Mouse (Mus musculus) small intestine, adult 2 months (tissue): ENCODE results near the gene Plekha8. TPM values are rescaled to one million over a fixed set of nuclear protein-coding genes. Genes with fewer than 3 reads are reported as not detected.
A peak's percentile ranks its signal among the peaks of the same experiment; 100 is the strongest.

Source experiments
- H3K27ac ChIP-seq: fragments of 200-500 bp; 2 replicates; pipeline ENCODE4 v1.5.1; 2012; ENCODE audit warnings: low read depth, low read length, control low read depth, inconsistent platforms; ENCODE audit not compliant: insufficient read depth
- H3K27me3 ChIP-seq: fragments of 200-500 bp; 2 replicates; pipeline ENCODE4 v1.6.1; 2012; ENCODE audit warnings: mild to moderate bottlenecking, moderate library complexity, low read length, inconsistent platforms; ENCODE audit not compliant: control insufficient read depth, insufficient read depth
- H3K36me3 ChIP-seq: fragments of 200-500 bp; 2 replicates; pipeline ENCODE4 v1.6.1; 2012; ENCODE audit warnings: mild to moderate bottlenecking, low read length, control low read depth, inconsistent platforms; ENCODE audit not compliant: control insufficient read depth, insufficient read depth
- H3K4me1 ChIP-seq: fragments of 200-500 bp; 2 replicates; pipeline ENCODE4 v1.6.1; 2012; ENCODE audit warnings: low read length, inconsistent platforms, mixed read lengths; ENCODE audit not compliant: control insufficient read depth, insufficient read depth, insufficient read length
- H3K4me3 ChIP-seq: fragments of 200-500 bp; 2 replicates; pipeline ENCODE4 v1.5.1; 2012; ENCODE audit warnings: low read depth, mild to moderate bottlenecking, control low read depth, inconsistent platforms, low read length, moderate library complexity
- CTCF ChIP-seq: fragments of 200-500 bp; IDR thresholded peaks from 2 replicates; pipeline ENCODE4 v1.5.1; 2012; ENCODE audit warnings: low read depth, mild to moderate bottlenecking, control low read depth, inconsistent platforms, low read length, moderate library complexity, mixed read lengths; ENCODE audit not compliant: insufficient replicate concordance, insufficient read length; ENCODE audit errors: extremely low read depth
- POLR2A ChIP-seq: fragments of 200-500 bp; IDR thresholded peaks from 2 replicates; pipeline ENCODE4 v1.6.1; 2012; ENCODE audit warnings: low read depth, mild to moderate bottlenecking, control low read depth, inconsistent platforms, low read length, moderate library complexity
- WGBS: fragments of 180-500 bp; shearing (Covaris S2); methylation state at CpG from one replicate; pipeline ENCODE4 v1.1.7; 2018; 5-methylcytosine and 5-hydroxymethylcytosine counted together
- polyA plus RNA-seq: library from polyadenylated mRNA; depleted of rRNA; stranded (reverse); fragments of >200 nt; gene quantifications from 2 replicates; pipeline ENCODE4 v1.2.3, GENCODE M21; 2012

The Plekha8 gene
- polyA plus RNA-seq, 1 experiment: 5.1 TPM

DNA sequence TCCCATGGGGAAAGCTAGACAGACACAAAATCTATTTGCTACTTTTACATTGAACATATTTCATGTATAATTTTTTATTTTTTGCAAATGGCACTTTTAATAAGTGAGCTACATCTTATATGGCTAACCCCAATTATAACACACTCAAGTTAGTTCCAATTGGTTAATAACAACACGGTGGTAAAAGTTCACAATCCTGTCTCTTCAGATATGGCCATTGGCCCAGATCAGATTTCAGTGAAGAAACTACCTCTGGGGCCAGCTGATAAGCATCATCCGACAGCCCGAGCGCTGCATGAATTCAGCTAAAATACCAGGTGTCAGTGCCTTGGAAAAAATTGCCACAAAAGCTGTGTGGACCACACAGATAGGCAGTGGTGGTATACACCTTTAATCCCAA lies 7.2 kb upstream of the Plekha8 start:
- TF ChIP-seq CTCF (no peak), POLR2A (no peak)
- H3K27me3 ChIP-seq: no peaks in the 10 kb centered on the region
- no peak overlapping the region for H3K4me3 ChIP-seq
- H3K27ac ChIP-seq: no peak overlapping the region
- H3K36me3 ChIP-seq: no peaks in the 10 kb centered on the region
- H3K4me1 ChIP-seq: no peaks in the 10 kb centered on the region
- 78% methylated on average over 4 of the region's 4 CpGs for WGBS

DNA sequence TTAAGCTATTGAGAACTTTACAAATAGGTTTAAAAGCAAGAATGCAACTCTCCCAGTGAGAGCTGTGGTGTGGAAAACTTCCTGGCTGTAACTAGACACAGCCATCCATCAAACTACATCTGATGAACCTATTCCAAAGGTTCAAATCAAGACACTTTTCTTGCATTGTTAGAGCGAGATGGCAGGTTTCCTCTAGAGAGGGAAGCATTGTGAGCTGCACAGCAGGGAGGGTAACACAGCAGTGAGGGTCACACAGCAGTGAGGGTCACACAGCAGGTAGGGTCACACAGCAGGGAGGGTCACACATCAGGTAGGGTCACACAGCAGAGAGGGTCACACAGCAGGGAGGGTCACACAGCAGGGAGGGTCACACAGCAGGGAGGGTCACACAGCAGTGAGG lies 6.7 kb upstream of the Plekha8 start:
- 67% methylated on average over 1 of the region's 1 CpGs for WGBS
- no peaks in the 10 kb centered on the region for H3K4me1 ChIP-seq
- TF ChIP-seq CTCF (no peak), POLR2A (no peak)

GRCm38 (mm10) chr6:54590691-54591090 lies 4.2 kb upstream of the Plekha8 start:
- no peaks in the 10 kb centered on the region for H3K36me3 ChIP-seq
- H3K4me1 ChIP-seq: no peaks in the 10 kb centered on the region
- no peak for TF ChIP-seq POLR2A
- no peak for TF ChIP-seq CTCF
- H3K27me3 ChIP-seq: no peaks in the 10 kb centered on the region
- no peak overlapping the region for H3K4me3 ChIP-seq
- 95% methylated on average over 2 of the region's 2 CpGs for WGBS
- H3K27ac ChIP-seq: no peak overlapping the region

More for the DNA sequence above, 6.7 kb upstream of the Plekha8 start:
- no peak overlapping the region for H3K27ac ChIP-seq
- no peaks in the 10 kb centered on the region for H3K36me3 ChIP-seq
- H3K4me3 ChIP-seq: no peak overlapping the region
- no peaks in the 10 kb centered on the region for H3K27me3 ChIP-seq

GRCm38 (mm10) chr6:54591778-54592177 lies 3.1 kb upstream of the Plekha8 start:
- Histone ChIP-seq H3K4me1 (peaks cover 3% of the 10 kb centered on the region; the same call in 1 of the 2 replicates), H3K27me3 (no peaks in the 10 kb centered on the region), H3K36me3 (no peaks in the 10 kb centered on the region), H3K4me3 (no peak overlapping the region), H3K27ac (no peak overlapping the region)
- TF ChIP-seq POLR2A: no peak
- no peak for TF ChIP-seq CTCF
- WGBS: 59% methylated on average over 6 of the region's 6 CpGs

- 1% methylated on average over 20 of the region's 20 CpGs for WGBS
- Histone ChIP-seq H3K4me1 (peaks cover 7% of the 10 kb centered on the region; the same call in 1 of the 2 replicates), H3K27ac (peak overlapping the region; percentile 49; the same call in 1 of the 2 replicates), H3K27me3 (no peaks in the 10 kb centered on the region), H3K4me3 (peak overlapping the region; percentile 97), H3K36me3 (no peaks in the 10 kb centered on the region)
- TF ChIP-seq POLR2A: 0 out of 2 replicates have a peak, but pooled peaks have one; percentile 13
- no peak for TF ChIP-seq CTCF
Observed at GRCm38 (mm10) chr6:54592938-54593535, 1.9 kb upstream of the Plekha8 start.

DNA sequence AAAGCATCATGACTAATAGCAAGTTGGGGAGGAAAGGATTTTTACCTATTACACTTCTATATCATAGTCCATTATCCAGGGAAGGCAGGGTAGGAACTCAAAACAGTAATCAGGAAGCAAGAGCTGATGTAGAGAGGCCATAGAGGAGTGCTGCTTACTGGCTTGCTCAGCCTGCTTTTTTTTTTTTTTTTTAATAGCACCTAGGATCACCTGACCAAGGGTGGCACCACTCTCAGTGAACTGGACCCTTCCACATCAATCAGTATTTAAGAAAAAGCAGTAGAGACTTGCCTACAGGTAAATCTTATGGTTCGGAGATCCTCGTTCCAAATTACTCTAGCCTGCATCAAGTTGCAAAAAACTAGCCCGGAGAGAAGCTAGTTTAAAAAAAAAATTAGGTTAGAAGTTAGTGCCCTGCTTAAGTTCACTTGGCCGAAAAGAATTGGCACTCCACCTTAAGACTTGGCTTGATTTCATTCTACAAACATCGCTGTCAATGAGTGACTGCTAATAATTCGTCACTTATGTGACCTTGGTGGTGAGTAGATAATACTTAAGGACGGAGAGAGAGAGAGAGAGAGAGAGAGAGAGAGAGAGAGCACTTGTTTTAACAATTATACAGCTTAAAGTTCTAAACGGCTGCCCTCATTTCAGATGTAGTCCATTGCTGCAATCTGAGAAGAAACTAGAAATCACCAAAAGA lies 994 bp upstream of the Plekha8 start:
- H3K4me3 ChIP-seq: no peak overlapping the region
- 16% methylated on average over 8 of the region's 8 CpGs for WGBS

DNA sequence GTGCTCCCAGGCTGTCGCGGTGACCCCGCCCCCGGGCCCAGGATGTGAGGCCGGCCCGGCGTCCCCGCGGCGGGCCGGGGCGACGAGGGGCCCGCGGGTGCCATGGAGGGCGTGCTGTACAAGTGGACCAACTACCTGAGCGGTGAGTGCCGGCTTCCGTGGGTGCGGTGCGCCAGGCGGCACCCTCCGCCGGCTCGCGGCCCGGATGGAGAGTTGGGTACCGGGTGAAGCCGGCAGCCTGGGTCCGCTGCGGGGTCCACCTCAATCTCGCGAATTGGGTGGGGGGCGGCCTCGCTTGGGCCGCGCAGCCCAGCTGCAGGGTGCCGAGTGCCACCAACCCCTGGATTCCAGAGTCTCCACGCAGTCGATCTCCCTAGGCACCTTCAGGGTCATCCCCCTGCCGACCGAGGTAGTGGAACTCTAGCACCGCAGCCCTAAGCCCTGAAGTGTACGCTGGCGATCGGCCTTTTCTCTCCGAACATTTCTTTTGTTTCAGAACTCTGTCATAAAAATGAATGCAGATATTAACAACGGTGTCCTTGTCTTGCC lies 493 bp downstream of the Plekha8 start:
- Histone ChIP-seq H3K36me3 (no peaks in the 10 kb centered on the region), H3K4me1 (peaks cover 10% of the 10 kb centered on the region; the same call in 1 of the 2 replicates), H3K4me3 (peak overlapping the region; percentile 84), H3K27me3 (no peaks in the 10 kb centered on the region), H3K27ac (peak overlapping the region; percentile 70)
- TF ChIP-seq CTCF: no peak
- TF ChIP-seq POLR2A: no peak; the same call in 1 of the 2 replicates
- WGBS: under 1% methylated on average over 48 of the region's 48 CpGs

More for the DNA sequence above, 994 bp upstream of the Plekha8 start:
- TF ChIP-seq CTCF (no peak), POLR2A (no peak)
- Histone ChIP-seq H3K4me1 (peaks cover 7% of the 10 kb centered on the region; the same call in 1 of the 2 replicates), H3K27me3 (no peaks in the 10 kb centered on the region), H3K27ac (0 out of 2 replicates have a peak overlapping the region, but pooled peaks have one; percentile 6), H3K36me3 (no peaks in the 10 kb centered on the region)
